Mouse (Mus musculus) left cerebral cortex, adult 2 months (tissue): Measurements from ENCODE around the gene Otp. TPM values are rescaled to one million over a fixed set of nuclear protein-coding genes. Genes with fewer than 3 reads are reported as not detected.

Experiments used
- DNase-seq, 2 experiments: peaks; one replicate each; pipeline ENCODE4 v3.0.0; 2021 to 2022; ENCODE audit warnings: low spot score in 2 of 2, mixed read lengths in 1 of 2; ENCODE audit errors: extremely low spot score in 1 of 2
- H3K27ac ChIP-seq: fragments of 200-600 bp; 2 replicates; pipeline ENCODE4 v1.8.1; 2022
- H3K4me3 ChIP-seq: fragments of 200-600 bp; 2 replicates; pipeline ENCODE4 v1.8.1; 2022
- CTCF ChIP-seq: fragments of 200-600 bp; IDR thresholded peaks from 2 replicates; pipeline ENCODE4 v1.8.1; 2022; ENCODE audit warnings: antibody characterized with exemption, mild to moderate bottlenecking, moderate library complexity
- intact Hi-C: fragments of 180-260 bp; cut with DNase I; formaldehyde crosslinking; loops from one replicate; pipeline ENCODE4 v1.15.1; 2025
- total RNA-seq, 2 experiments: library from RNA; stranded (reverse); gene quantifications; 2 replicates each; pipeline ENCODE4 v1.2.3; 2021

Otp gene
- total RNA-seq, 2 experiments from 2014 or later = 0.65 TPM; not detected in 1

DNA sequence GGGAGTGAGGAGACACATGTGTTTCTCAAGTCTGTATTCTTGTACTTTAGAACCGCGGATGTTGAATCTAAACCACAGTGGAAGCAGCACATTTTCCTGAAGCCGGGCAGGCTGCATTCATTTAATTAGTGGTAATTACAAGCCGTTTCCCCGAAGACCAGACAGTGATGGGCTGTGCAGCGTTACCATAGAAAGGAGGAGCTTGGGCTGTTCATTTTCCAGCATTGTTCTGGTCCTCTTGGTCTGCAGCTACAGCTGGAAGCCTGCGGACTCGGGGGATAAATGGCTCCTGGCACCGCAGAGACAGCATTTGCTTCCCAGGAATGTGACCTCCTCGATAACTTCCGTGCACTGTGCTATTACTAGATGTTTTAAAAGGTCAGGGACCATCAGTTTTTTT lies 37.6 kb downstream of the Otp start:
- no peak overlapping the region for H3K4me3 ChIP-seq
- no peak overlapping the region for H3K27ac ChIP-seq
- TF ChIP-seq CTCF = no peak
- DNase-seq = no peak
- intact Hi-C loops = no loop called here

DNA sequence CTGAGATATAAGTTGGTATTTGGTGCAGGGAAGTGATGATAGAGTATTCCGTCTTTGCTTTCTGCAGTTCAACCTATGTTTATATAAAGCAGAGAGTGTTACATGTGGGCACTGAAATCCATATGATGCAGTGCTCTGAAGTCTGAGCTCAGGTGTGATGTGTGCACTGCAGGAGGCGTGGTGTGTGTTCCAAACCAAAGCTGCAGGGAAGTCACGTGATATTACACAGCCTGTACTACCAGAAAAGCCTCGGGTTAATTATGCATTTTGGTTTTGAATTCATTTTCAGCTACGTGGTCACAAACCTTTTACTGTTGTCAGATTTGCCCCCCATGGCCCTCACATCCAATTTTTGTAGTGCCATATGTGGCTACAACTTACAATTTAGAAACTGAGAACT lies 40.3 kb downstream of the Otp start:
- Histone ChIP-seq H3K27ac (no peak overlapping the region), H3K4me3 (no peak overlapping the region)
- intact Hi-C loops = no loop called here
- DNase-seq = no peak
- TF ChIP-seq CTCF = no peak

DNA sequence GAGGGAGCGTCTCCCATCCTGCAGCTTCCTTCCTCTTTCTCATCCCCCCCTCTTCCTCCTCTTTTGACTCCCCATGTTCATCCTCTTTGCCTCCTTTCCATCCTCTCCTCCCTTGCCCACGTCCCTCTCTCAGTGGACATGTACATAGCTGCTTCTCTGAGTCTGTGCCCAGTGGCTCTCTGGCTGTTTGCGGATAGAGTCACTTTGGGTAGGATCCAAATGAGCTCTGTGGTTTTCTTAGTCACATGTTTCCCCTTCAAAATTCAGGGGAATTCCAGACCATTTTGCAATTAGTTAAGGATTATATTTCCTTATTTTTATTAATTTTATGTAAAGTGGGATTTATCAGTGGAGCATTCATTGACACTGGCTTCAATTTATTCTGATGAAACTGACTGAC lies 52.7 kb downstream of the Otp start:
- TF ChIP-seq CTCF = no peak

More for the DNA sequence above, 52.7 kb downstream of the Otp start:
- intact Hi-C loops = no loop called here
- no peak overlapping the region for H3K27ac ChIP-seq
- no peak overlapping the region for H3K4me3 ChIP-seq
- no peak for DNase-seq

Other genes with a start within 250 kb of the Otp start
- 100 to 1,000 TPM; 117 to 121 TPM for gene Tbca, start 86.7 kb upstream of the Otp start, total RNA-seq
- 10 to 100 TPM; 20.0 to 20.9 TPM for gene Wdr41, start 100.7 kb downstream of the Otp start, total RNA-seq